ENCODE assay signal across 9 mouse cellular contexts in genomic region chr5:64378591-64379275, GRCm38 (mm10).
A peak's percentile ranks its signal among the peaks of the same experiment; 100 is the strongest.
DNase-seq lines count a peak whose midpoint lies in the region; ATAC-seq and TF ChIP-seq lines count a peak whose summit lies in the region.
"Had no signal": no experiment of that assay in that cellular context is flagged by ENCODE, and none has a peak within 500 bp of the region (broad histone marks: within the 10 kb centered on the region; RNA-seq: fewer than 3 reads in every experiment).

No protein-coding gene starts in this region.

- H3K9me3 ChIP-seq in E14TG2a.4 (ENCODE audit: low read length): peaks cover 2% of the 10 kb centered on the region; the same call in 1 of the 2 replicates
- H3K9me3 ChIP-seq in heart, embryonic 11.5 days (replicated peaks; ENCODE audit: control insufficient read depth, low read length): no peaks in the 10 kb centered on the region
- no peaks in the 10 kb centered on the region for H3K9me3 ChIP-seq in stomach, embryonic 14.5 days (ENCODE audit: control insufficient read depth, low read depth, low read length)

- H3K27ac ChIP-seq in heart, embryonic 11.5 days (ENCODE audit: low read depth, low read length): peak overlapping the region; percentile 60
- H3K27ac ChIP-seq in liver, adult 2 months (replicated peaks; ENCODE audit: insufficient read depth, low read depth, low read length): peak overlapping the region; percentile 68
- H3K27ac ChIP-seq in stomach, embryonic 14.5 days (ENCODE audit: low read length): peak overlapping the region; percentile 85

- 0 out of 2 replicates have a peak, but pooled peaks have one; percentile 2 for ATAC-seq in frontal cortex, adult (ENCODE audit: low TSS enrichment)
- ATAC-seq in heart, embryonic 11.5 days (replicated peaks; ENCODE audit: insufficient number of reproducible peaks, low FRiP score, low TSS enrichment): peak; percentile 58; the same call in 1 of the 2 replicates
- peak; percentile 74; the same call in 1 of the 2 replicates for ATAC-seq in stomach, embryonic 14.5 days (ENCODE audit: insufficient number of reproducible peaks, insufficient read depth, low FRiP score, low read depth)

- no peaks in the 10 kb centered on the region for H3K36me3 ChIP-seq in E14TG2a.4 (ENCODE audit: insufficient read depth, low read length)
- H3K36me3 ChIP-seq in heart, embryonic 11.5 days (ENCODE audit: control insufficient read depth, insufficient read depth, low read length): no peaks in the 10 kb centered on the region
- H3K36me3 ChIP-seq in liver, adult 2 months (ENCODE audit: control insufficient read depth, insufficient read depth, low read length): no peaks in the 10 kb centered on the region
- no peaks in the 10 kb centered on the region for H3K36me3 ChIP-seq in stomach, embryonic 14.5 days (ENCODE audit: control insufficient read depth, insufficient read depth, low read length)

- H3K9ac ChIP-seq in heart, embryonic 11.5 days (ENCODE audit: low read depth, low read length): 0 out of 2 replicates have a peak overlapping the region, but pooled peaks have one; percentile 13
- H3K9ac ChIP-seq in liver, adult 2 months (ENCODE audit: low read depth, low read length): no peak overlapping the region
- H3K9ac ChIP-seq in stomach, embryonic 14.5 days (replicated peaks; ENCODE audit: low read depth, low read length): no peak overlapping the region

- H3K4me1 ChIP-seq in E14TG2a.4 (replicated peaks; ENCODE audit: low read depth, low read length): peaks cover 80% of the 10 kb centered on the region
- H3K4me1 ChIP-seq in heart, embryonic 11.5 days (ENCODE audit: control insufficient read depth, insufficient read depth, low read length): peaks cover 17% of the 10 kb centered on the region; the same call in 1 of the 2 replicates
- peaks cover 20% of the 10 kb centered on the region for H3K4me1 ChIP-seq in liver, adult 2 months (ENCODE audit: control insufficient read depth, insufficient read depth, low read length)
- peaks cover 37% of the 10 kb centered on the region for H3K4me1 ChIP-seq in stomach, embryonic 14.5 days (ENCODE audit: control insufficient read depth, insufficient read depth, low read length)

- H3K27me3 ChIP-seq in E14TG2a.4 (ENCODE audit: insufficient read depth, low read length): peaks cover 5% of the 10 kb centered on the region; the same call in 1 of the 2 replicates
- no peaks in the 10 kb centered on the region for H3K27me3 ChIP-seq in heart, embryonic 11.5 days (ENCODE audit: control insufficient read depth, insufficient read depth, low read length)
- no peaks in the 10 kb centered on the region for H3K27me3 ChIP-seq in liver, adult 2 months (ENCODE audit: control insufficient read depth, insufficient read depth, low read length)
- no peaks in the 10 kb centered on the region for H3K27me3 ChIP-seq in stomach, embryonic 14.5 days (ENCODE audit: control insufficient read depth, insufficient read depth, low read length)
- H3K27me3 ChIP-seq: CH12.LX had no signal

- no peak overlapping the region for H3K4me2 ChIP-seq in heart, embryonic 11.5 days
- 0 out of 2 replicates have a peak overlapping the region, but pooled peaks have one; percentile 14 for H3K4me2 ChIP-seq in stomach, embryonic 14.5 days (replicated peaks; ENCODE audit: low read depth, low read length)

- WGBS in heart, embryonic 11.5 days (ENCODE audit: insufficient replicate concordance): 42% methylated on average over 13 of the region's 13 CpGs
- 64% methylated on average over 13 of the region's 13 CpGs for WGBS in liver, adult 2 months
- 28% methylated on average over 13 of the region's 13 CpGs for WGBS in stomach, embryonic 14.5 days

- TF ChIP-seq POLR2A in liver, adult 2 months (IDR thresholded peaks at IDR 0.05; ENCODE audit: extremely low read depth, insufficient read depth, low read length): no peak

- no peak for TF ChIP-seq CTCF in E14TG2a.4 (conservative IDR thresholded peaks at IDR 0.05; ENCODE audit: low read length)
- no peak for TF ChIP-seq CTCF in liver, adult 2 months (IDR thresholded peaks at IDR 0.05; ENCODE audit: low read depth, low read length)

- DNase-seq in frontal cortex, postnatal 25 days (ENCODE audit: low spot score in 2 of 2): no peak
- peak; percentile 61 for DNase-seq in liver, adult 2 months (ENCODE audit: extremely low read depth, low read depth, low spot score)
- no peak for DNase-seq in embryo, embryonic 11 days
- no peak for DNase-seq in left cerebral cortex, adult 11 months (ENCODE audit: low spot score)

- no peaks in the 10 kb centered on the region for H3K79me2 ChIP-seq in liver, adult 2 months (ENCODE audit: control insufficient read depth, insufficient read depth, low read length)

- H3K4me3 ChIP-seq in E14TG2a.4 (replicated peaks; ENCODE audit: low read length): 0 out of 2 replicates have a peak overlapping the region, but pooled peaks have one; percentile 10
- no peak overlapping the region for H3K4me3 ChIP-seq in heart, embryonic 11.5 days (ENCODE audit: low read depth, low read length)
- no peak overlapping the region for H3K4me3 ChIP-seq in liver, adult 2 months (ENCODE audit: insufficient read depth, low read depth, low read length)
- no peak overlapping the region for H3K4me3 ChIP-seq in stomach, embryonic 14.5 days (ENCODE audit: low read depth, low read length)

Comparison
In these comparisons a context has a peak if more than half of its experiments do, and no peak if none do; other contexts are left out.
1. ATAC-seq: peak in every context shown above with its lines; median percentile 74 in stomach, embryonic 14.5 days; 58 in heart, embryonic 11.5 days; 2 in frontal cortex, adult.